Mouse (Mus musculus): ENCODE measurements around the gene Pold2. TPM values are rescaled to one million over a fixed set of nuclear protein-coding genes. Genes with fewer than 3 reads are reported as not detected.

The Pold2 gene
- polyA plus RNA-seq, 1 experiment from 2014 or later, result 138 TPM

DNA sequence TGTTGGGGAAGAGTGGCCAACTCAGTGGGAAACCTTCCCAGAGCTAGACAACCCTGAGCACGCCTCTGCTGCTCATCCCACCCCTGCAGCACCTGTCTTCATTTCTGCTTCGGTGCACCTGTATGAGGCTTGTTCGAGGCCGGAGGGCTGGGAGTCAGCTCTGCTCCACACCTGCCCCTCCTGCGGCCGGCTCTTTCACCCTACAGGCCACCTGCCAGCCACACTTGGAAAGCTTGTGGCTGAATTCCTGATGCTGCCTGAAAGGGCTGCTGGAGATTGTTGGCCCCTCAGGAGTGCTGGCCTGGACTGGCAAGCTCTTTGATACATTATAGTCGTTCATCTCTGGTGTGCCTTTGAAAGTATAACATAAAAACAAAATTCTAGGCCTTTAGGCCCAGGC lies 37.7 kb downstream of the Pold2 start:
- H3K4me1 ChIP-seq, result peaks cover 24% of the 10 kb centered on the region
- no peak overlapping the region for H3K4me2 ChIP-seq
- no peaks in the 10 kb centered on the region; the same call in 1 of the 2 replicates for H3K9me3 ChIP-seq
- H3K27me3 ChIP-seq, result no peaks in the 10 kb centered on the region
- ATAC-seq (ENCODE audit: insufficient number of reproducible peaks, insufficient read depth, low FRiP score, low TSS enrichment, low read depth), result no peak
- H3K9ac ChIP-seq, result no peak overlapping the region
- H3K27ac ChIP-seq, result peak overlapping the region; percentile 51; the same call in 1 of the 2 replicates
- 71% methylated on average over 7 of the region's 7 CpGs for WGBS
- H3K4me3 ChIP-seq, result no peak overlapping the region
- H3K36me3 ChIP-seq, result no peaks in the 10 kb centered on the region

- Histone ChIP-seq H3K27me3 (no peaks in the 10 kb centered on the region), H3K9me3 (no peaks in the 10 kb centered on the region), H3K4me3 (peak within 1 kb of the TSS; percentile 77), H3K27ac (peak within 1 kb of the TSS; percentile 86), H3K4me1 (peaks cover 24% of the 10 kb centered on the region), H3K36me3 (peaks cover 26% of the 10 kb centered on the region), H3K9ac (peak within 1 kb of the TSS; percentile 89), H3K4me2 (peak within 1 kb of the TSS; percentile 85)
- peak; percentile 91 for ATAC-seq (ENCODE audit: insufficient number of reproducible peaks, insufficient read depth, low FRiP score, low TSS enrichment, low read depth)
- WGBS, result under 1% methylated on average over 63 of the region's 63 CpGs
Measured at GRCm38 (mm10) chr11:5837251-5838246, 40.5 kb downstream of the Pold2 start, which contains the start of gene Polm. Gene Polm (minus strand): TSS chr11:5838016.

- no peak overlapping the region for H3K9ac ChIP-seq
- peaks cover 24% of the 10 kb centered on the region for H3K4me1 ChIP-seq
- no peak overlapping the region for H3K4me3 ChIP-seq
- peaks cover 41% of the 10 kb centered on the region for H3K36me3 ChIP-seq
- ATAC-seq (ENCODE audit: insufficient number of reproducible peaks, insufficient read depth, low FRiP score, low TSS enrichment, low read depth), result no peak
- H3K9me3 ChIP-seq, result no peaks in the 10 kb centered on the region
- no peak overlapping the region for H3K27ac ChIP-seq
- WGBS, result 65% methylated on average over 1 of the region's 1 CpGs
- no peaks in the 10 kb centered on the region for H3K27me3 ChIP-seq
- H3K4me2 ChIP-seq, result no peak overlapping the region
Measured at GRCm38 (mm10) chr11:5836126-5836525, 42.0 kb downstream of the Pold2 start.

- H3K9me3 ChIP-seq, result no peaks in the 10 kb centered on the region
- H3K9ac ChIP-seq, result no peak overlapping the region; the same call in 1 of the 2 replicates
- H3K4me3 ChIP-seq, result no peak overlapping the region
- ATAC-seq (ENCODE audit: insufficient number of reproducible peaks, insufficient read depth, low FRiP score, low TSS enrichment, low read depth), result no peak
- H3K27me3 ChIP-seq, result no peaks in the 10 kb centered on the region
- WGBS, result 87% methylated on average over 7 of the region's 7 CpGs
- H3K4me1 ChIP-seq, result peaks cover 21% of the 10 kb centered on the region
- H3K27ac ChIP-seq, result no peak overlapping the region
- H3K36me3 ChIP-seq, result peaks cover 47% of the 10 kb centered on the region
- no peak overlapping the region for H3K4me2 ChIP-seq
Measured at GRCm38 (mm10) chr11:5835057-5835456, 43.0 kb downstream of the Pold2 start.

DNA sequence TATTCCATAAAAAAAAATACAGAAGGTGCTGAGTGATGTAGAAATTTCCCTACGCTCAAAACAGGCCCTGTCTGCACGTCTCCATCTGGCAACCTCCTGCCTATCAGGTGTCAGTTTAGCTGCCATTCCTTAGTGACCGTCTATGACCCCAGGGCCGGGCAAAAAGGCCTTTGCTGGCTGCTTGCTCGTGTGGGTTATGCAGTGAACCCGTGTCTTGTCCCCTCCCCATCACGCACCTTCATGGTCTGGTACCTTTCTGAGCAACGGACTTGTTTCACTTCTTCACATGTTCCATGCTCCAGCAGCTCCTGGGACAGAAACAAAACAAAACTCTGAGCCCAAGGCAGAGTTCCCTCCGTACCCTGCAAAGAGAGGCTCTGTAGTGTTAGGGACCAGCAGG lies 43.6 kb downstream of the Pold2 start:
- no peak for ATAC-seq (ENCODE audit: insufficient number of reproducible peaks, insufficient read depth, low FRiP score, low TSS enrichment, low read depth)
- Histone ChIP-seq H3K4me3 (no peak overlapping the region), H3K27ac (no peak overlapping the region), H3K9me3 (no peaks in the 10 kb centered on the region), H3K4me1 (peaks cover 16% of the 10 kb centered on the region), H3K36me3 (peaks cover 53% of the 10 kb centered on the region), H3K4me2 (no peak overlapping the region), H3K27me3 (no peaks in the 10 kb centered on the region), H3K9ac (no peak overlapping the region; the same call in 1 of the 2 replicates)
- 79% methylated on average over 9 of the region's 9 CpGs for WGBS

DNA sequence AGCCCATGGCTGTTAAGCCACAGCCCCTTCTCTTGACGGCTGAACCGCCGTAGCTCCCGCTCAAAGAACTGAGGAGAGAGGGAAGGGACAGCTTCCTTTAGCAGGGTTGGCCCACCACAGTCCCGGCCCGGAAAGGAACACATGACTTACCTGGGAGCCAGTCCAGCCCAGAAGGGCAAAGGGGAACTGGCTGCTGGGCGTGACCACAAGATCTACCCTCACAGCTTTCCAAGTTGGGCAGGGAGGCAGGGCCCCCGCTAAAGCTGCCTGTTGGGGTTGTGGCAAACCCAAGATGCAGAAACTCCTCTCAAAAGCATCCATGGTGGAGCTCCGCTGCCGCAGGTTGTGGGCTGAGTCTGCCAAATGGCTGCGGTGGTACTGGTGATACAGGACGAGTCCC lies 48.8 kb downstream of the Pold2 start:
- WGBS, result 88% methylated on average over 12 of the region's 12 CpGs
- peaks cover 70% of the 10 kb centered on the region for H3K36me3 ChIP-seq

DNA sequence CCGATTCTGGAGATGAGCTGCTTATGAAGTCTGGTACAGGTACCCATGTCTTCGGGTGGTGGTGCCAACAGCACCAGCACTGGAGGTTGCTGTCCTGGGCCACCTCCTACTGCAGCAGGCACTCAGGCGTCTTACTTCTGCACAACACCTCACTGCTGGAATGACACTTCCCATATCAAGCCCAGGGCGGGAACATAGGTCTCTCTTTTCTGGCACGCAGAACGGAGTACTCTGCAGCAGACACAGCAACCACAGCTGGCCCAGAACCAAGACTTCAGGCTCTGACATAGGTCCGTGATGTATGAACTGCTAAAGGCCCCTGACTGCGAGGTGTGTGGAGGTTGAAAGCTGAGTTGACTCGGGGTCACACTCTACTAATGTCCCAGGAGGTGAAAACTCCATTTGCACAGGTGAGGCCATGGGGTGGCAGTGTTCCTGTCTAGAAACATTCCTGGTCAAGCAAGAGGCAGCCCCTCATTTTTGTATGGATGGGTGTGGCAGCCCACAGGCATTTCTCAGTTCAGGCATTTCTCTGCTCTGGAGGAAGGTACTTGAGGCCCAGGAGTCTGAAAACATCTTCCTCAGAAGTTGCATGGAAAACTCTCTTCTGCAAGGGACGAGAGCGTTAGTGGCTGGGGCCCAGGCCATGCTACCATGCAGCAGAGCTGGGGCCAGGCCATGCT lies 49.4 kb downstream of the Pold2 start:
- Histone ChIP-seq H3K4me1 (no peaks in the 10 kb centered on the region), H3K9me3 (no peaks in the 10 kb centered on the region), H3K4me2 (no peak overlapping the region), H3K27ac (no peak overlapping the region), H3K4me3 (no peak overlapping the region), H3K36me3 (peaks cover 63% of the 10 kb centered on the region), H3K9ac (no peak overlapping the region), H3K27me3 (no peaks in the 10 kb centered on the region)
- 87% methylated on average over 11 of the region's 11 CpGs for WGBS
- no peak for ATAC-seq (ENCODE audit: insufficient number of reproducible peaks, insufficient read depth, low FRiP score, low TSS enrichment, low read depth)

More for the DNA sequence above, 48.8 kb downstream of the Pold2 start:
- Histone ChIP-seq H3K27me3 (no peaks in the 10 kb centered on the region), H3K4me1 (no peaks in the 10 kb centered on the region), H3K4me3 (no peak overlapping the region), H3K9me3 (no peaks in the 10 kb centered on the region), H3K9ac (no peak overlapping the region), H3K27ac (no peak overlapping the region), H3K4me2 (no peak overlapping the region)
- ATAC-seq (ENCODE audit: insufficient number of reproducible peaks, insufficient read depth, low FRiP score, low TSS enrichment, low read depth), result no peak

- Histone ChIP-seq H3K4me1 (no peaks in the 10 kb centered on the region), H3K36me3 (peaks cover 56% of the 10 kb centered on the region), H3K9me3 (no peaks in the 10 kb centered on the region), H3K4me2 (no peak overlapping the region), H3K27me3 (no peaks in the 10 kb centered on the region), H3K27ac (no peak overlapping the region), H3K4me3 (no peak overlapping the region), H3K9ac (no peak overlapping the region)
- ATAC-seq (ENCODE audit: insufficient number of reproducible peaks, insufficient read depth, low FRiP score, low TSS enrichment, low read depth), result no peak
- WGBS, result 91% methylated on average over 5 of the region's 5 CpGs
Measured at GRCm38 (mm10) chr11:5827931-5828330, 50.2 kb downstream of the Pold2 start.

- no peak for ATAC-seq (ENCODE audit: insufficient number of reproducible peaks, insufficient read depth, low FRiP score, low TSS enrichment, low read depth)
- Histone ChIP-seq H3K9ac (no peak overlapping the region), H3K27me3 (no peaks in the 10 kb centered on the region), H3K4me3 (no peak overlapping the region), H3K4me1 (no peaks in the 10 kb centered on the region), H3K27ac (no peak overlapping the region), H3K9me3 (no peaks in the 10 kb centered on the region), H3K36me3 (peaks cover 32% of the 10 kb centered on the region), H3K4me2 (no peak overlapping the region)
Measured at GRCm38 (mm10) chr11:5825432-5825831, 52.7 kb downstream of the Pold2 start.

Measured in embryonic facial prominence, embryonic 13.5 days (tissue).